Mouse (Mus musculus) cortical plate, adult 2 months (tissue): ENCODE data around the gene Rasip1. TPM values are rescaled to one million over a fixed set of nuclear protein-coding genes. Genes with fewer than 3 reads are reported as not detected.

Source experiments
- H3K27ac ChIP-seq: fragments of 200-500 bp; 2 replicates; pipeline ENCODE4 v1.5.1; 2012; ENCODE audit warnings: low read length, control low read depth, inconsistent platforms; ENCODE audit not compliant: insufficient read depth
- H3K4me1 ChIP-seq: fragments of 200-500 bp; 2 replicates; pipeline ENCODE4 v1.6.1; 2011; ENCODE audit warnings: low read length; ENCODE audit not compliant: control insufficient read depth, insufficient read depth
- H3K4me3 ChIP-seq: fragments of 200-500 bp; 2 replicates; pipeline ENCODE4 v1.5.1; 2011; ENCODE audit warnings: mild to moderate bottlenecking, low read length, control low read depth; ENCODE audit not compliant: insufficient read depth
- CTCF ChIP-seq: fragments of 200-500 bp; IDR thresholded peaks from 2 replicates; pipeline ENCODE4 v1.5.1; 2011; ENCODE audit warnings: mild to moderate bottlenecking, control low read depth, low read length; ENCODE audit not compliant: insufficient read depth; ENCODE audit errors: extremely low read depth
- POLR2A ChIP-seq: fragments of 200-500 bp; IDR thresholded peaks from 2 replicates; pipeline ENCODE4 v1.6.1; 2011; ENCODE audit warnings: mild to moderate bottlenecking, low read length, control low read depth; ENCODE audit not compliant: insufficient read depth; ENCODE audit errors: extremely low read depth
- polyA plus RNA-seq: library from polyadenylated mRNA; depleted of rRNA; stranded (reverse); fragments of >200 nt; gene quantifications from 2 replicates; pipeline ENCODE4 v1.2.3, GENCODE M21; 2012

Gene Rasip1
- polyA plus RNA-seq, 1 experiment: 6.9 TPM

DNA sequence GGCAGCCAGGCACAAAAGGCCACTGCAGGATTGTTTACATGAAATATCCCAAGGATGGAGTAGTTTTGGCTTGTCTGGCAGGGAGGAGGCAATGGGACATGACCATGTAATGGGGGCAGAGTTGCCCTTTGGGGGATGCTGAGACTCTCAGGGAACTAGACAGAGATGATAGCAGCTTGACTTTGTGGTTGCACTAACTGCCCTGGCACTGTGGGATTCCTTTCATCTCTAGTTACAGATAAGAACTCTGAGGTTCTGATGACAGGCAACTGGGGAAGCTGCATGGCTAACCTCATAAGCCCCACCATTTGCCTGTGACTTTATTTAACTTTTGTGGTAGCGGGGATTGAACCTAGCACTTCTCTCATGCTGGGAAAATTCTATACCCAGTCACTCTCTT is 31.2 kb upstream of the Rasip1 start:
- H3K27ac ChIP-seq: no peak overlapping the region
- no peak for TF ChIP-seq POLR2A
- no peak for TF ChIP-seq CTCF
- no peak overlapping the region for H3K4me3 ChIP-seq
- H3K4me1 ChIP-seq: no peaks in the 10 kb centered on the region

DNA sequence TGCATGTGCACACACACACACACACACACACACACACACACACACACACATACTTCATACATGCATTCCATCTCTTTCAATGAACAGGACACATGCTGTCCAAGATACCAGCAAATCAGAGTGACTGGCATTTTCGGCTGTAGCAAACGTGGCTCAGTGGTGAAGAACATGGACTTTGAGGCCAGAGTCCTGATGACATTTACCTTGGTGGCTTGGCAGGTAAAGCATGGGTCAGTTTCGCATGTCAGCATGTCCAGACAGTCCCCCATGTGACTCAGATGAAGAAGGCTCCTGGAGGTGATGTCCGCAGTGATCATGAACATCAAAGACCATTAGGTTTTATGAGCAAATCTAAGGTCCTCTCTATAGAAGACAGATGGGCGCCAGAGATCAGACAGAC is 30.3 kb upstream of the Rasip1 start:
- H3K4me1 ChIP-seq: no peaks in the 10 kb centered on the region
- H3K27ac ChIP-seq: no peak overlapping the region
- TF ChIP-seq CTCF: no peak
- H3K4me3 ChIP-seq: no peak overlapping the region

DNA sequence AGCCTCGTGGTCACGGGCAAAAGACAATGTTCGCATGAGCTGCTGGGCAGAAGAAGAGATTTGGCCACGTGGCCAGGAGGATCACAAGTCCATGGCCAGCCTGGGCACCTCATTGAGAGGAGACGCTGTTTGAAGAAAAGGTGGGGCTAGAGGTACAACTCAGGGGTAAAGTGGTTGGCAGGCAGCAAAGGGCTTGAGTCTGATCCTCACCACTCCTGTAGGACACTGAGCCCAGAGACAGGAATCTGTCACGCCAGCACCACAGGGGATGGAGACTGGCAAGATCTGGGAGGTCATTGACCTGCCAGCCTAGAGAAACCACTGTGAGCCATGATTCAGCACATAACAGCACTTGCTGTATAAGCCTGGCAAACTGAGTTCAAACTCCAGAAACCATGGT is 29.8 kb upstream of the Rasip1 start:
- no peak for TF ChIP-seq POLR2A
- TF ChIP-seq CTCF: no peak
- no peak overlapping the region for H3K27ac ChIP-seq
- H3K4me3 ChIP-seq: no peak overlapping the region
- H3K4me1 ChIP-seq: no peaks in the 10 kb centered on the region

DNA sequence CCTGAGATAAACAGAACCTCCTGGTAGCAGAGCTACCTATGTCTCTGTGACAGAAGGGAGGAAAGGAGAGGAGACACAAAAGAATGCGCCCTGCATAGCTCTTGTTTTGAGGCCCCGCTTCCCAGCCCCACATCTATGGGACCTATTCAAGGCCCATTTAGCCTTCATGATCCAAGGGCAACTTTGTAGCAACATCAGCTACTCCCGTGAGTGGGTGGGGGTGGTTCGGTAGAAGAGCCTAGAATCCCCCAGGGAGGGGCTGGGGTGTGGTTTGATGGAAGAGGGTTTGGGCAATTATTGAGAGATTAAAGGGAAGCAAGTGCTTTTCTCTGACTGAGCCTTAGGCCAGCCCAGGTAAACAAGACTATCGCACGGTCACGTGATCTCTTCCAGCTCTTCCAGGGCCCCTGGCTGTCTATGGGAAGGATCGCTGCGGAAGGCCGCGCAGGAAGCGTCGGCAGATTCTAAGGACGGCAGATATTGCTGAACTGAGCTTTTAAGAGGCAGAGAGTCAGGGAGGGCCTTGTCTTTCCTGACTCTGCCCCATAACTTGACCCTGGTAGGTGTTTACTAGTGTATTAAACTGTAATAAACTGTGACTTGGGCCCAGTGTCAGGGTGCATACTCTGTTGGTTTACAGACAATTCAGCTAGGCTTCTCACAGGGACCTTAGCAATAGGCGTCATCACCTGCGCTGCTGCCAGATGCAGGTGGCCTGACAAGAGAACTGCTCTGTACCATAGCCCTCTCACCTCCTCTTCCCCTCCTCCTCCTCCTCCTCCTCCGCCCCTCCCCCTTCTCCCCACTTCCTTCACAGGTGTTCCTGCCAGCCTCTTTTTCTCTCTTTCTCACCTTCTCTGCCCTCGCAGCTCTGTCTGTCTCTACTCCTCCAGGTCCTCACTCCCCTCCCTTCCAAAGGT is 28.1 kb upstream of the Rasip1 start:
- TF ChIP-seq CTCF (no peak), POLR2A (no peak)
- Histone ChIP-seq H3K27ac (no peak overlapping the region), H3K4me3 (no peak overlapping the region), H3K4me1 (no peaks in the 10 kb centered on the region)

DNA sequence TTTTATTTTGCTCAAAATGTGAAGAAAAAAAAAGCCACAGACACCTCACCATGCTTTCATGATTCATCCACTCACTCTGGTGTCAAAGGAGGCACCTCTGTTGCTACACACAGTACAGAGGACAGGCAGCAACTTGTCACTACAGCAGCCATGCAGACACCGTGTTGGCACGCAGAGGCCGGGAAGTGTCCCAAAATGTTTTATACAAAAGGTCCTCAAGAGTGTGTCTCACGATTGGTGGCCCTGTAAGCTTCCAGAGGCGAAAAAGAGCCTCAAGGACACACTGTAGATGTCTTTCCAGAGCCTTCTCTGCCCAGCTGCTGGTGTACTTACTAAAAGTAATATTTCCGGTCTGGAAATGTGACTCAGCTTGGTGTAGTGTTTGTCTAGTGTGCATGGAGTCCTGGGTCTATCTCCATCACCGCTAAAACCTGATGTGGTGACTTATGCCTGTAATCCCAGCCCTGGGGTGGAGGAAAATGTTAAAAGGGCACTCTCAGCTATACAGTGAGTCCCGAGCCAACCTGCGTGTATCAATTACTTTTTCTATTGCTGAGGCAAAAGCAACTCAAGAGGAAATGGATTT is 21.5 kb upstream of the Rasip1 start:
- no peak for TF ChIP-seq POLR2A
- TF ChIP-seq CTCF: no peak
- Histone ChIP-seq H3K27ac (no peak overlapping the region), H3K4me3 (no peak overlapping the region), H3K4me1 (no peaks in the 10 kb centered on the region)

DNA sequence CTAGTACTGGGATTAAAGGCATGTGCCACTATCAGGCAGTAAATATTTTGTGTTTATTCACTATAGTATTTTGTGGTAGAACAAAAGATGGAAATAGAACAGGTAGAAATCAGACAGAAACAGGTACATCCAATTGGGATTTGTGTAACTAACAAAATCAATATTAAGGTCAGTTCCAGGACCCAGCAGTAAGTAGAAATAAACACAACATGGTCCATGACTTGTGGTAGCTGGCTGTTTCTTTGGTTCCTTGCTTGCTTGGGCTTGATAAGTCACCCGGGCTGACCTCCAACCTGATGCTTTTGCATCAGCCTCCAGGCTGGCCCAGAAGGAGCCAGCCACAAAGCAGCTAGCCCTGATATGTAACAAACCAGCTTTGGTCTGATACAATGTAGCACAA is 17.8 kb upstream of the Rasip1 start:
- TF ChIP-seq CTCF: no peak
- TF ChIP-seq POLR2A: no peak
- Histone ChIP-seq H3K27ac (no peak overlapping the region), H3K4me3 (no peak overlapping the region), H3K4me1 (no peaks in the 10 kb centered on the region)

DNA sequence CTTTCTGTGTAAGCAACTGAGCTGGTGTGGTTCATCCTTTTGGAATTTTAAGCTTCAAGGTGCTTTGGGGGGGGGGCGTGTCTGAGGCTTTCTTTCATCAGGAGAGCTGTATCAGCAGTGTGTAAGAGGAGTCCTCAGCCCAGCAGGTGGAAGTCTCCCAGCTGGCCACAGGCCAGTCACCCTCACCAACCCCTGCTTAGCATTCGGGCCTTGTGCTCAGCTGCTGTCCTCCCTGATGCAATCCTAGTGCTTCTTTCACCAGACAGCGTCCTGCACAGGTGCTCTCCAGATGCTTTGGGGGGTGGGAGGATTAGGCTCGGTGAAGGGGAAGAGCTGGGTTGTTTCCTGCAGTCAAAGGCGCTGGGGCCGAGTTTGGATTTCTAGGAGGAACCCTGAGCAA is 11.0 kb upstream of the Rasip1 start:
- Histone ChIP-seq H3K4me3 (no peak overlapping the region), H3K27ac (no peak overlapping the region), H3K4me1 (no peaks in the 10 kb centered on the region)
- TF ChIP-seq CTCF: no peak
- TF ChIP-seq POLR2A: no peak

DNA sequence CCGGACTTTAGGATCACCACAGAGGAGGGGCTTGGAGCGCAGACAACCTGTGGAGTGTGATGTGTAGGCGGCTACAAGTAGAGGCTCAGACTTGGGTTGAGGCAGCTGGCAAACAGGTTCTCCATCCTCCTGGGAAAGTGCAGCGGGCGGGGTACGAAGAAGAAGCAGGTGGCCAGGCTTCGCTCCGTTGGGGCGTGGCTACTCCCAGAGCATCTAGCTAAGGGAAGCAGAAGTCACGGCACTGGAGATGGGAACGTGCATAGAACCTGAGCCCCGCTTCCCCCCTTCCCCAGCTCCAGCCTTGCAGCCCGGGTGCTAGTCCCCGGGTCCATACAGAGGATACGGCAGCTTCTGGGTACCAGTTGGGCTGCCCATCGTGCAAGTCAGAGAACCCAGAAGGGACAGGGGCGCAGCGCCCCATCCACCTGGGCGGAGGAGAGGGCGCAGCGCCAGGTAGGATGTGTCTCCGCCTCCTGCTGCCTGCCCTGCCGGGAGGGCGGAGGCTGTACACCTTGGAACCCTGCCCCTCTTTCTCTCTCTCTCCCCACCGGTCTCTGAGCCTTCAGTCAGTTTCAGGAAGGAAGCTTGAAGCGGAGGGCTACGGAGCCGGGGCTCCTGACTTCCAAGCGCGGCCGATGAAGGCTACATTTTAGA is 10.1 kb upstream of the Rasip1 start, which contains the start of gene Fut1:
Fut1 (plus strand) TSS at position 248 of the 654 bp plus-strand sequence.
- H3K27ac ChIP-seq: no peak within 1 kb of the TSS
- H3K4me3 ChIP-seq: no peak within 1 kb of the TSS
- H3K4me1 ChIP-seq: no peaks in the 10 kb centered on the region
- TF ChIP-seq CTCF: no peak
- TF ChIP-seq POLR2A: no peak

DNA sequence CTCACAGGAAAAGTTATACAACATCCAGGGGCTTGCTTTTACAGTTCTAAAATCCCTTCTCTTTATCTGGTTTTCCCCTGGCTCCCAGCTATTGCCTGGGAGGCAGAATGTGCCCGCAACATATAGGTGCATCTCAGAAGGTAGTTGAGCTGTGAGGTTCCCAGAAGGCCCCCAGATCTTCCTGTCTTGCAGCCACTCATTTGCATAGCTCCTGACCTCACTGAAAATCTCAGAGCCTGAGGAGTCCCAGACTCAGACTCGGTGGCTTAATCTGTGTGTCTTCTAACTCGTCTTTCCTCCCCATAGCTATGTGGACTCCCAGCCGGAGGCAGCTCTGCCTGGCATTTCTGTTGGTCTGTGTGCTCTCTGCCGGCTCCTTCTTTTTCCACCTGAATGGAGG is 9.0 kb upstream of the Rasip1 start:
- Histone ChIP-seq H3K27ac (no peak overlapping the region), H3K4me1 (no peaks in the 10 kb centered on the region), H3K4me3 (no peak overlapping the region)
- TF ChIP-seq CTCF (no peak), POLR2A (no peak)
